Mouse (Mus musculus) cerebellum, adult 9-11 months (tissue): ENCODE results near the gene Gm6096.
"Not testable (repeated sequence)": the region's sequence is repeated elsewhere in the genome, so short reads cannot be mapped to it uniquely, and the experiment has no call there.

Experiments
- DNase-seq: peaks from one replicate; pipeline ENCODE4 v3.0.0; 2022

Gm6096 gene

DNA sequence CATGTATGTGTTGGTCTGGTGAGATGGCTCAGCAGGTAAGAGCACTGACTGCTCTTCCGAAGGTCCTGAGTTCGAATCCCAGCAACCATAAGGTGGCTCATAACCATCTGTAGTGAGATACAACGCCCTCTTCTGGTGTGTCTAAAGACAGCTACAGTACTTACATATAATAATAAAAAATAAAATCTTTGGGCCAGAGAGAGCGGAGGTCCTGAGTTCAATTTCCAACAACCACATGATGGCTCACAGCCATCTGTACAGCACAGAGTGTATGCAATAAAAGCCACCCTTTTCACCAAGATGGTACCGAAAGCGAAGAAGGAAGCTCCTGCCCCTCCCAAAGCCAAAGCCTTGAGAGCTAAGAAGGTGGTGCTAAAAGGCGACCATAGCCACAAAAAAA, at the start of gene Gm6096:
TSS of gene Gm6096 (plus strand) at position 301 of the 400 bp plus-strand sequence.
- no peak for DNase-seq

DNA sequence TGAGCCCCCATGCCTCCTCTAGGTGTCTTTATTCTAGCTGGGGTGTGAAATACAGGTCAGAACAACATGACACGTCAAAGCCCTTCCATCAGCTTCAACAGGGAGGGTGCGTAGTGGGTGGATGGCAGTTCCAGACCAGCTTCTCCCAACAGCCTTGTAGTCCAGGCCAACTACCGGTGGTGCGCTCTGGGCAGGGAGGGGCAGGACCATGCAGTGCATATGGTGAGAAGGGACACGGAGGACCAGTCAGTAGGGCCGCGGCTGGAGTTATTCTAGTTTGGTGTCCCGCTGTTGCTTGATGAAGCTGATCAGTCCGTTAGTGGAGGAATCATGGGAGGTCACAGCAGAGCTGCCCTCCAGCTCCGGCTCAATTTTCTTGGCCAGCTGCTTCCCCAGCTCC, 48.7 kb upstream of the Gm6096 start:
- not testable (repeated sequence) for DNase-seq

DNA sequence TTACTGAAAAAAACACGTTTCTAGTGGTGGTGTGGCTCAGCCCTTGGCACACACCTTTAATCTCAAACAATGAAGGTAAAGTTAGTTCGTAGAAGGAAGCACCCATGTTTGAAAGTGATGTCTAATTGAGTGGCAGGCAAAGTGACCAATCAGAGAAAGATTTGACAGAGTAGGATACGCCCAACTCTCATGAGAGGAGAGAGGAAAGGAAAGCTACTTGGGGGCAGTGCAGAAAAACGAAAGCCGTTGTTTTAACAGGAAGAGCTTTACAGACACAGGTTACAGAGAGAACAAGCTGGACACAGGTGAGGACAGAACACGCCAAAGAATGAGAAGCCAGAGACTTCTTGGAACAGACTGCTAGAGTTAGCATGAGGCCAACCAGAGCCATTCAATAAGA, 44.5 kb upstream of the Gm6096 start:
- no peak for DNase-seq

DNA sequence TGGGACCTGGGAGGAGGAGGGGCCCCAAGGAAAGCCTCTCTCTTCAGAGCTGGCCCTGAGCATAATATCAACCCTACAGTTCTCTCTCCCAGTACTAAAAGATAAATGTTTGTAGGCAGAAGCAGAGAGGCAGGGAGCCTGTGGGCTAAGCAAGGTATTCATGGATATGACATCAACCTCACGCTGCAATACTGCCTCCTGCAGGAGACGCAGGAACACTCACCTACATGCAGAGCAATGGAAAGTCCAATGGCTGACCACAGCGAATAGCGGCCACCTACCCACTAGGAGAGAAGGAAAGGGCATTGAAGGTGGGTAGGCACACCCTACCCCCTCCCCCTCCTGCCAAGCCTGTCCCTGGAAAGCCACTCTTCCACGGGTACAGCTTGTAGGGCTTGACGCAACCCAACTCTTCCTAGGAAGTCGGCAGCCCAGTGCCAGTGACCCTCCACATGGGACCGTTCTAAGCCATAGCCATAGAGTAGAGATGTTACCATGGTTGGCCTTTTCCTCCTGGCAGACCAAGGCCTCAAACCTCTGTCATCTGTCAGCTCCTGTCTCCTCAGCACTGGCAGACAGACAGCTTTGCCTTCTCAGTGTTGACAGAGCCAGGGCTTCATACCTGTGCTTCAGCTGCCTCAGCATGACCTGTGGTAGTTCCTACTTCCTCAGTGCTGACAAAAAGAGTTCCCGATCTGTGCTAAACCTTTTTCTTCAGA, 42.7 kb upstream of the Gm6096 start:
- DNase-seq = no peak

DNA sequence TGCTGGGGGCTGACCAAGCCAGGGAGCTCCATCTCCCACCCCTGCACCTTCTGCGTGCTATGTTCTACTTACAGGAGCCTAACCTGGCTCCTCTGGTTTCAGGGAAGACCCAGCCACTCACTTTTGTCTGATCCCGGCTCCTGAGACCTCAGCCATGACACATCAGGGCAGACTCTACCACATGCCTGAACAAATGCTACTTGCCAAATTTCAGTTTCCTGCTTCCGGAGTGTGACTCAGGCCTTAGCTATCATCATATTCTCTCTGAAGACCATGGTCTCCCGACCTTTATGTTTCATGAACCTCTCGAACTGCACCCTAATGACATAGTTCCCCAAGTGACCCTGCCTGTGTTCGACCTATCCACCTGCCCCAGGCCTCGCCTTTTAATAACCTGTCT, 37.6 kb upstream of the Gm6096 start:
- DNase-seq = no peak

DNA sequence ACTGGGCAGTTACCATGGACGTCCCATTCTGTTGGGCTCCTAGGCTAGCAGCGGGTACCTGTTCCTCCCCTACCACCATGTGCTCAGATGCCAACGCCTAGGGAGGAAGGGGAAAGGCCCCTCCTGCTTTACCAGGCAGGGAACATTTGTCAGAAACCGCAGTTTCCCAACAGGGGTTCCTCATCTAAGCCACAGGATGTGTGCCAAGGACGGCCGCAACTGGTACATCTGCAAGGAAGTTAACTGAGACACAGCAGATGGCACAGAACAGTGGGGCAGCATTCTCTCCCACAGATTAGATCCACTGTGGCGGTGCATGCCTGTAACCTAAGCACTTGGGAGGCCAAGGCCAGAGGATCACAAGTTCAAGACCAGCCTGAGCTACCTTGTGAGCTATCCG, 36.2 kb upstream of the Gm6096 start:
- DNase-seq = no peak

DNA sequence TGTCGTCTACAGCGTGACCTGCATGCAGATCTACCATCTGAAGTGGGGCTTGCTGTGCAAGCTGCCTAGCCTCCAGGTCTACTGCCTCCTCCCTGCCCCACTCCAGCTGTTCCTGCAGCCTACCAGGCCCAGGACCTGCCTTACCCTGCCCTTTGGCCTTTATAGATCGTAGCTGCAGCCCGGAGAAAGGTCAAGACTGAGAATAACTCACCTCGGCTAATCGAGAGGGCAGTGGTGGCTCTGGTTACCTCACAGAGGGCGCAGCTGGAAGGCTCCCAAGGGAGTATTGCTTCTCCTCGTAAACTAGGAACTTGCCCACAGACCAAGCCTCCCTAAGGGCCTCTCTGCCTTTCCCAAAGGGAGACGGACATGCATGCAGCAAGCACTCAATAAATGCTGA, 35.4 kb upstream of the Gm6096 start:
- DNase-seq = no peak

DNA sequence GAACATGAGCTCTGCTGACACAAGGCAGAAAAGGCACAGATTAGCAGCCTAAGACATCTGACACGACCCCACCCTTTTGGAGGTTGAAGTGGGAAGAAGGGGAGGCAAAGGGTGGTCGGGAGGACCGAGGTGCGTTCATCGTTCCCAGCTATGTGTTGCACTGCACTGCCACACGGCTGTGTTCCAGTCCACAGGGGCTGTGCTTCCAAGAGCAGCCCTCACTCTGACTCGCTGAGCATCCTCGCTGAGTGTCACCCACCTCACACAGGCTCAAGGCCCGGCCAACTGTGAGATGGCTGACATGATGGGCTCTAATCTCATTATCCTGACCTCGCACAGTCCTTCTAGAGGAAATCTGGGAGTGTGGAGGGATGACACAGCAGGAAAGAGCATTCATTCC, 34.4 kb upstream of the Gm6096 start:
- DNase-seq = no peak

DNA sequence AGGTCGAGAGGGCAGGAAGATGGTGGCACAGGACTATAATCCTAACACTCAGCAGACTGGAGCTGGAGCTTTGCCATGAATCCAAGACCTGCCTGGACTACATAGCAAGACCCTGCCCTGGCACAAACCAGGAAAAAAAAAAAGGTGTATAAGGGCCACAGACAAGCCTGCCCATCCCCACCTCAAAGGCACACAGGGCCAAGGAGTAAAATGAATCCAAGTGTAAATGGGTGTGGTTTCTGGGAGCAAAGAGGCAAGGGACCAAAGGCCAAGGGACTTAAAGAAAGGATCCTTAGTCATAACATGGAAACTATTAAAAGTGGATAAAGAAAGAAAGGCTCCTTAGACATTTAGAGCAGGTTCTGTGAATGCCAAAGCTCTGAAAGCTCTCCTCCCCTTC, 32.3 kb upstream of the Gm6096 start:
- DNase-seq = no peak

DNA sequence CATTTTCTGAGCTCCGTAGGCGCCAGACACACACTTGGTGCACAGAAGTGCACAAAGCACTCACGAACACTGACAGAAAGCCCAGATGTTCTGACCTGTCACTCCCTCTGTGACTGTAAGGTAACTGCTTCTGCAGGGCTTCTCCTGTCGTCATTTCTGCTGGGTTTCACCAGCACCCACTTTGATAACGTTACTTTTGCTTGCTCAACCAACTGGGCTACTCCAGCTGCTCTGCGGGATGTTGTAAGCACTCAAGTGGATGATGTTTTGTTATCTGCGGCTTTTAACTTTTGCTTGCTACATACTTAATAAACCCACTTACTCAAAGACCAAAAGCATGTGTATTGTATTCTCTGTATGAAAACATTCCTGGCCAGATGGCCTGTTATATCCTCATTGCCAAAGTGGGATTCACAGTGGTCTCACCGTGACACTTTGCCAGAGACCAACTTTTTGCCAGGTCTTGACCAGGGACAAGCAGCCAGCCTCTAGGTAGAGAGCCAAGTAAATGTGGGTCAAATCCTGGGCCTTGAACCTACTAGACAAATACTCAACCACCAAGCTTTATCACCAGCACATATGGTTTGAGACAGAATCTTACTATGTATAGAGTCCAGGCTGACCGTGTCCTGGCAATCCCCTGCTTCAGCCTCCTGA, 29.1 kb upstream of the Gm6096 start:
- no peak for DNase-seq

DNA sequence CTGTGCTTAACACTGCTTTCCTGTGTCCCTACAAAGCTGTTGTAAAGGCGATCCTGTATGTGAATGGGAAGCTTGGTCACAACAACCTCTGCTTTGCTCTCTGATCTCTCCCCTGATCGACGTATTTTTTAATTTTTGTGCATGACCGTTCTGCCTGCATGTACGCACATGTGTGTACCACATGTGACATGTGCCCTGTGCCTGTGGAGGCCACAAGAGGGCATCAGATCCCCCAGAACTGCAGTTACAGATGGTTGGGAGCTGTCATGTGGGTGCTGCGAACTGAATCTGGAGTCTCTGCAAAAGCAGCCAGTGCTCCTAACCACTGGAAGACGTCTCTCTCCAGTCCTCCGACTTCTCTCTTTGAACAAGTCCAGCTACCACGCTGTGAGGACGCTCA, 28.5 kb upstream of the Gm6096 start:
- DNase-seq = no peak

DNA sequence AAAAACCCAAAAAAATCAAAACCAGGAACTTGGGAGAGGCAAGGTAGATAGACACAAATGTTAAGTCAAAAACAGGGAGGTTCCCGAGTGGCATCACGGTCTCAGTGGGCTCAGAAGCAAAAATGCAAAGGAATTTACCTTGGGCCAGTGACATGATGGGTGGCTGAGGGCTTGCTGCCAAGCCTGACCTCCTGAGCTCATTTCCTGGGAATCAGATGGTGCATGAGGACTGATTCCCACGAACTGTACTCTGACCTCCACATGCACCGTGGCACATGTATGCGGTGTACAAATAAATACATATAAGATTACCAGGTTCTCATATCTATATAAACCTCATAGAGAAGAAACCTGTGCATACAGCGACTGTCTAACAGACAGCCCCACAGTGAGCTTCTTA, 26.5 kb upstream of the Gm6096 start:
- no peak for DNase-seq

DNA sequence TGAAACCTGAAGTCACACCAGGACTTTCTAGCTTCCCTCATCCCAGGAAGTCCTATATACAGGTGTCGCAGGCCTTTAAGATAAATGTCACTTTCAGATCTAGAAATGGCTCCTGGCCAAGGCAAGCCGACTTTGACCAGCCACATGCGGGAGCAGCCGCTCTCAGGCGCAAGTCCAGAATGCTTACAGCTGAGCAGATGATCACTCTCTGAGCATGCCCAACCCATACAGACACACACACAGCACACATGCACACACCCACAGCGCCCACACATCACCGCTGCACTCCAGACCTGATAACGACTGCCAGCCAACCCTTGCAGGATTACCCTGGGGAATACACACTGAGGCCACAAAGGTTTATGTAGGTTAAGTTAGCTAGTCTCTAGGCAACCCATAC, 24.8 kb upstream of the Gm6096 start:
- DNase-seq = peak; percentile 53

DNA sequence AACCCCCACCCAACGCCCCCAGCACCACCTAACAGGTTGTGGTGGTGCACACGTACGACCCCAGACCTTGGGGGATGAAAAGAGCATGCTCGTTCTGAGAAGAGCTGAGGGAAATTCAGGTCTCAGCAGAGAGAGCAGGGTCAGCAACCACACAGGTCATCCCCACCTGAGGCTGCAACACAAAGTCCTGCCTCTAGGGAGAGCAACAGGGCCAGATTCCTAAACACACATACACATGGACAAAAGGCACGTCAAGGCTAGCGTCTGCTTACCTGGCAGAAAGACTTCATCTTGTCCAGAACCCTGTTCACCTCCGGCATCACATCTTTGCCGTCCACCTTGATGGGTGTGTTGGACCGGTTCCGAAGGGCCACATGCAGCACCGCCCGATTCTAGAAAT, 24.0 kb upstream of the Gm6096 start:
- no peak for DNase-seq

DNA sequence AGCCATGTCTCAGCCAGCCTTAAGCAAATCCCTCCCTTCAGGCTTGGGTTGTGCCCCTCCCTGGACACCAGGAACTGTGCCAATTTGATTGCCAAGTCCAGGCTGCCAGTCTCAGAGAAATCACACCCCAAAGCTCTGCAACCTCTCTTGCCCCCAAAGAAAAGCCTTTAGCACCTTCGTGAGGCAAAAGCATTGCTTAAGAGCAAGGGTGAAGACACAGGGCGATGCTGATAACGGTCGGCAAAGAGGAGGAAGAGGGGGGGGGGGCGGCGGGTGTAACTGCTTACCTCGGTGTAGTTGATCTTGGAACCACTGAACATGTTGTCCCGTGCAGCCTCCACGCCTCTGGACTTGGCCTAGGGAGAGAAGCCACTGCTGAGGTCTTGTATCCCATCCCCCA, 22.2 kb upstream of the Gm6096 start:
- DNase-seq = peak; percentile 72

DNA sequence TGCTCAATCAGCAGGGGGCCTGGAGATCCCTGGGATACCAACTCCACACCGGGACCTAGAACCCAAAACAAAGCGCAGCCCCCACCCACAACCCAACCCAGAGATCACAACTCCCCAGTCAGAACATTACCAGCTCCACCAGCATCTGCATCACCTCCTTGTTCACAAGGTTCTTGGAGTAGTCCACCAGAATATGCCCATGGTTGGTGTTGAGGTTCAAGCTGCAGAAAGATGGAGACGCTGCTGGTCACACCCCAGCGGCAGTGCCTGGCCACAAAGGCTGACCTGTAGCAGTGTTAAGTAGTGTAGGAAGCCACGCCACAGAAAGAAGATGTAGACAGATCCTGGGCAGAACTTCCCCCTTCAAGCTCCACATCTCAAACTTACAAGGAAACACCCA, 21.7 kb upstream of the Gm6096 start:
- no peak for DNase-seq

DNA sequence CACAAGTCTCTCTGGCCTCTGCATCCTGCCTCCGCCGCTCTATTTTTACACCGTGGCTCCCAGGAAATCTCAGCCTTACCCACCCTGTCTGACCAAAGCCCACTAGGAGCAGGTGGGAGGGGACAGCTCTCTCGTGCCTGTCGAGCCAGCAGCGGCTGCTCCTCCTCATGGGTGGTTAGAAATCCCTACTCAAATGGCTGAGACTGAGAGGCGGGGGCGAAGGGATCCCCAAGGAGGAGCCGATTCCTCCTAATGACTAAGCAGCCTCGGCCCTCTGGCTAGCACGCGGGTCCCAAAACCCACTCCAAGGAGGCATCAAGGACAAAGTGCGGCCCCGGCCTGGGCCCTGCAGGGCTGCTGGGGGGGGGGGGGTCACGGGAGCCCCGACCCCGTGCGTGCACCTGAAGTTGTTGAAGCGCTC, 21.1 kb upstream of the Gm6096 start:
- DNase-seq = peak; percentile 79

DNA sequence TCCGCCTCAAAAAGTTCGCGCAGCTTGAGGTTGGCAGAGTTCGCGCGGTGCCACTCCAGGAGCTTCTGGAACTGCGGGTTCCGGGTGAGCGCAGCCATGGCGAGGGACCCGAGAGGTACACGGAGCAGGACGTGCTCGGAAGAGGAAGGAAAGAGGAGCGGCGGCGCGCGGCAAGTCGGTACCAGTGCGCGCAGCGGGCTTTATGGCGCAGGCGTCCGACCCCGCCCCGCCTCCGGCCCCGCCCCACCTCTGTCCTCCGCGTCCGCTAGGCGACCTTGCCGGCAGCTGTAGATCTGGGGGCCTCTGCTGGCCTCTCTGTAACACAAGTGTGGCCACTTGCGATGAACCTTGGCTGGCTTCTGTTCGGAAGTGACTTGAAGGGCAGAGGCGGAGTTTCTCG, 20.7 kb upstream of the Gm6096 start, which contains the start of gene Gpi1:
TSS of gene Gpi1 (minus strand) at position 221 of the 400 bp plus-strand sequence.
- peak; percentile 85 for DNase-seq

DNA sequence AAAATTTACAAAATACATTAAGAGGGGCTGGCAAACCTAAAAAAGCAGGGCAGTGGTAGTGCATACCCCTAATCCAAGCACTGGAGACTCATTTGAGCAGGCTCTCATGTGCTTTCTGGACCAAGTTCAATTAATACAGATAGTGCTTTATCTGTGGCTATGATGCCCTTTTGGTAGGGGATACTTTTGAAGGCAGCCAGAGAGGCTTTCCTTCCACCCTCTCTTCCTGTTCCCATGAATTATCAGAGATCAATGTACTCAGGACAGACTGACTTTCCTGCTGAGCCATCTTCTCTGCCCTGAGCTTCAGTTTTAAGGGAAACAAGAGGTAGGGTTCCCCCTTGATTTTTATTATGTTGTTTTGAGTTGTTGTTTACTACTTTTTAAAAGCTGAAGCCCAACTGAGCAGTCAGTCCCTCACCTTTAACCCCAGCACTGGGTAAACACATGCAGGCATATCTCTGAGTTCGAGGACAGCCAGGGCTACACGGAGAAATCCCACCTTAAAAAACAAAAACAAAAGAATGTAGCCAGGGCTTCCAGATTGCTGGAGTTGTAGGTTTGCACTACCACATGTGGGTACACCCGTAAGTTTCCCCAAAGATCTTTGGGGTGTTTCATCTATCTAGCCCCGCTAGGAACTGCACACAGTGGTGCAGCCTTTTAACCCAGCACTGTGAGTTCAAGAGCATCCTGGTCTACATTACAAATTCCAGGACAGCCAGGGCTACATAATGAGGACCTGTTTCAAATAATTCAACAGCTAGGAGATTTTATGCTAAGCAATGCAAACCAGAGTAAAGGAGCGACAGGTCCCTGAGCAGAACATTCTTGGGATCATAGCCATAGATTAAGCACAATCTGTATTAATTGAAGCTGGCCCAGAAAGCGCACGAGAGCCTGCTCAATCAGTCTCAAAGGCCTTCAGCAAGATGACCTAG, 17.8 kb upstream of the Gm6096 start:
- peak; percentile 49 for DNase-seq

DNA sequence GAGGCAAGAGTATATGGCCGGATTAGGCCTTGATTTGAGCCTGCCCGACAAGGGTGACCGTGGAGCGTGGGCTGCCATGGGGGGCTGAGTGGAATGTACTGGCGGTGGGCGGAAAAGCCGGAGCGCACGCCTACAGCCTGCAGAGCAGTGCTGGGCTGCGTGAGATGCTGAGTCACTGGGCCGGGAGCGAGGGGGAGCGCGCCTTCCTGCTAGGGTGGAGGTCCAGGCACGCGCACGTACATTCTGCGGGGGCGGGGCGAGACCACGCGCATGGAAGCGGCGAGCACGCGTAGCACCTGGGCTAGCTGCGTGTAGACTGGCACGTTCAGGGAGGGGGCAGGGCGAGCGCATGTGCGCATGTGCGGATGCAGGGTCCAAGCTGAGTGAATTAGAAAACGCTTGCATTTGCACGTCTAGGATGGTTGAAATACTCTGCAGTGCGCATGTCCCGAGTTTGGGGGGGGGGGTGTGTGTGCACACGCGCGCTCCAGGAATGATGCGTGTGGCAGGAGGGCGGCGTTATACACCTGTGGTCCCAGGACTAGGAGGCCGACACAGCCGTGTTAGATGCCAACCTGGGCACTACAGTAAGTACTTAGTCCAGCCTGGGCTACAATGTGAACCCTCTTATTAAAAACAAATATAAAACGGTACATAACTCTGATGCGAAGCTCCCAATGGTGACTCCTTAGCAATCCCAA, 16.8 kb upstream of the Gm6096 start:
- peak; percentile 100 for DNase-seq

DNA sequence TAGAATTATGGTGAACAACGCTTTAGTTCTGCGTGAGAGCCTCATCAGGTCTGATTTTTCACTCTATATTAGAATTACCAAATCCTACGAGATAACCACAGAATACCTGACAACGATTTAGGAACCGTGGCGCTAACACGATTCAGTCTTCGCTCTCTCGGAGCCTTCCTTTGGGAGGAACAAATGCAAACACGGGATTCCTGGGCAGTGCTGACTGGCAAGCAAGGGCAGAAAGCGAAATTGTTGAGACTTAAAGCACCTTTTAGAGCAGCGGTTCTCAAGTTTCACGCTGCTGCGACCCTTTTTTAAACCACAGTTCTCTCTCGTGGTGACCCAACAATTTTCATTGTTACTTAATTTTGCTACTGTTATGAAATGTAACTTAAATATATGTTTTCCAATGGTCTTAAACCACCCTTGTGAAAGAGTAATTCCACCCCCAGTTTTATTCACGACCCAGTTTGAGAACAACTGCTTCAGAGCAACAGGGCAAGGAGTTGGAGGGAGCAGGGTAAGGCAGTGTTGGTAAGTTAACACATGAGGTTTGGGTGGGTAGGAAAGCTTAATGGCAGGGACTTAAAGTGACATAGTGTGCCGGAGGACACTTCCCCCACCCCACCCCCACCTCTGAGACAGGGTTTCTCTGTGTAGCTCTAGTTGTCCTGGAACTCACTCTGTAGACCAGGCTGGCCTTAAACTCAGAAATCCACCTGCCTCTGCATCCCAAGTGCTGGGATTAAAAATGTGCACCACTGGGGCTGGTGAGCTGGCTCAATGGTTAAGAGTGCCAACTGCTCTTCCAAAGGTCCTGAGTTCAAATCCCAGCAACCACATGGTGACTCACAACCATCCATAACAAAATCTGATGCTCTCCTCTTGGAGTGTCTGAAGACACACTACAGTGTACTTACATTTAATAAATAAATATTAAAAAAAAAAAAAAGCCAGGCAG, 16.0 kb upstream of the Gm6096 start:
- peak; percentile 61 for DNase-seq

DNA sequence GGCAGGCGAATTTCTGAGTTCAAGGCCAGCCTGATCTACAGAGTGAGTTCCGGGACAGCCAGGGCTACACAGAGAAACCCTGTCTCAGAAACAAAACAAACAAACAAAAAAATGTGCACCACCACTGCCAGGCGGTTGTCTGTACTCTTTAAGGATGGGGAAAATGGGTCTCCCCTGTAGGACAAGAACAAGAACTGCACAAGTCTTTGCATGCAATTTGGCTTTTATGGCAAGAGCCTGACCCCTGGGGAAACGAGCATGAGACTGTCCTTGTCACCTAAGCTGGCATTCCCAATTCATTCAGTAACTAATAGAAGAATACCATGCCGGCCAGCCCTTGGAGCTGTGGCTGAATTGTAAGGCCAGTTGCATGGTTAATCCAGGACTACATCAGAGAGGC, 15.2 kb upstream of the Gm6096 start:
- no peak for DNase-seq
